In genomic region chr5:137313466-137314192, GRCm38 (mm10) we compare ENCODE assay signal across 8 mouse cellular contexts. TPM values are rescaled to one million over a fixed set of nuclear protein-coding genes. Genes with fewer than 3 reads are reported as not detected.
A peak's percentile ranks its signal among the peaks of the same experiment; 100 is the strongest.
DNase-seq lines count a peak whose midpoint lies in the region; ATAC-seq lines count a peak whose summit lies in the region.

No protein-coding gene starts in this region.

- H3K4me1 ChIP-seq in kidney, embryonic 14.5 days (ENCODE audit: control insufficient read depth, insufficient read depth, low read length): peaks cover 32% of the 10 kb centered on the region
- peaks cover 39% of the 10 kb centered on the region for H3K4me1 ChIP-seq in embryonic facial prominence, embryonic 15.5 days
- H3K4me1 ChIP-seq in limb, embryonic 10.5 days: peaks cover 42% of the 10 kb centered on the region
- H3K4me1 ChIP-seq in midbrain, embryonic 16.5 days (ENCODE audit: control insufficient read depth, insufficient read depth, low read length): peaks cover 11% of the 10 kb centered on the region

- peak overlapping the region; percentile 68 for H3K4me3 ChIP-seq in kidney, embryonic 14.5 days (ENCODE audit: low read length)
- peak overlapping the region; percentile 68 for H3K4me3 ChIP-seq in embryonic facial prominence, embryonic 15.5 days (replicated peaks)
- H3K4me3 ChIP-seq in limb, embryonic 10.5 days: peak overlapping the region; percentile 75
- H3K4me3 ChIP-seq in midbrain, embryonic 16.5 days (ENCODE audit: low read depth, low read length): peak overlapping the region; percentile 34

- peaks cover 4% of the 10 kb centered on the region; the same call in 1 of the 2 replicates for H3K9me3 ChIP-seq in kidney, embryonic 14.5 days (ENCODE audit: control insufficient read depth, low read length)
- no peaks in the 10 kb centered on the region for H3K9me3 ChIP-seq in embryonic facial prominence, embryonic 15.5 days (replicated peaks)
- no peaks in the 10 kb centered on the region for H3K9me3 ChIP-seq in limb, embryonic 10.5 days (replicated peaks)
- H3K9me3 ChIP-seq in midbrain, embryonic 16.5 days (replicated peaks; ENCODE audit: control insufficient read depth, low read length, poor library complexity, severe bottlenecking): no peaks in the 10 kb centered on the region

- peaks cover 36% of the 10 kb centered on the region for H3K36me3 ChIP-seq in kidney, embryonic 14.5 days (ENCODE audit: control insufficient read depth, insufficient read depth, low read length)
- peaks cover 47% of the 10 kb centered on the region for H3K36me3 ChIP-seq in embryonic facial prominence, embryonic 15.5 days
- H3K36me3 ChIP-seq in limb, embryonic 10.5 days: peaks cover 57% of the 10 kb centered on the region
- H3K36me3 ChIP-seq in midbrain, embryonic 16.5 days (ENCODE audit: control insufficient read depth, insufficient read depth, low read length): peaks cover 18% of the 10 kb centered on the region

- no peaks in the 10 kb centered on the region for H3K27me3 ChIP-seq in kidney, embryonic 14.5 days (ENCODE audit: control insufficient read depth, insufficient read depth, low read length)
- no peaks in the 10 kb centered on the region for H3K27me3 ChIP-seq in embryonic facial prominence, embryonic 15.5 days
- no peaks in the 10 kb centered on the region for H3K27me3 ChIP-seq in limb, embryonic 10.5 days (ENCODE audit: low read depth, poor library complexity, severe bottlenecking)
- no peaks in the 10 kb centered on the region for H3K27me3 ChIP-seq in midbrain, embryonic 16.5 days (ENCODE audit: control insufficient read depth, insufficient read depth, low read depth, low read length)

- peak overlapping the region; percentile 91 for H3K27ac ChIP-seq in kidney, embryonic 14.5 days (ENCODE audit: low read depth, low read length)
- H3K27ac ChIP-seq in embryonic facial prominence, embryonic 15.5 days (replicated peaks): peak overlapping the region; percentile 97
- H3K27ac ChIP-seq in limb, embryonic 10.5 days: peak overlapping the region; percentile 95
- 0 out of 2 replicates have a peak overlapping the region, but pooled peaks have one; percentile 33 for H3K27ac ChIP-seq in midbrain, embryonic 16.5 days (ENCODE audit: low read length)

- H3K9ac ChIP-seq in kidney, embryonic 14.5 days (ENCODE audit: low read depth, low read length): peak overlapping the region; percentile 74
- H3K9ac ChIP-seq in embryonic facial prominence, embryonic 15.5 days: peak overlapping the region; percentile 72
- peak overlapping the region; percentile 61 for H3K9ac ChIP-seq in midbrain, embryonic 16.5 days (ENCODE audit: low read depth, low read length)

- DNase-seq in kidney, postnatal 14 days: no peak
- no peak for DNase-seq in limb, embryonic 10.5 days (ENCODE audit: low spot score)
- no peak for DNase-seq in urinary bladder, postnatal 36 days (ENCODE audit: low spot score in 2 of 2)
- DNase-seq in kidney, postnatal 10 days: no peak
- no peak for DNase-seq in urinary bladder, adult 2 months (ENCODE audit: low spot score)

- peak overlapping the region; percentile 85 for H3K4me2 ChIP-seq in kidney, embryonic 14.5 days (replicated peaks; ENCODE audit: low read depth, low read length)
- peak overlapping the region; percentile 88 for H3K4me2 ChIP-seq in embryonic facial prominence, embryonic 15.5 days (replicated peaks)
- peak overlapping the region; percentile 54 for H3K4me2 ChIP-seq in midbrain, embryonic 16.5 days (ENCODE audit: low read length)

- peak; percentile 58; the same call in 1 of the 2 replicates for ATAC-seq in kidney, embryonic 14.5 days (ENCODE audit: low FRiP score, low TSS enrichment)
- ATAC-seq in embryonic facial prominence, embryonic 15.5 days (ENCODE audit: insufficient number of reproducible peaks, low FRiP score, low TSS enrichment, low read depth): peak; percentile 75; the same call in 1 of the 2 replicates
- ATAC-seq in midbrain, embryonic 16.5 days: 0 out of 2 replicates have a peak, but pooled peaks have one; percentile 16

- WGBS in kidney, embryonic 14.5 days: 2% methylated on average over 22 of the region's 22 CpGs
- 1% methylated on average over 22 of the region's 22 CpGs for WGBS in embryonic facial prominence, embryonic 15.5 days
- WGBS in limb, embryonic 10.5 days: 2% methylated on average over 22 of the region's 22 CpGs
- 3% methylated on average over 21 of the region's 22 CpGs for WGBS in midbrain, embryonic 16.5 days

RNA-seq across cellular contexts. Expression of gene Trip6, which starts 0.6 kb away (rescaled TPM):
- polyA plus RNA-seq in kidney, embryonic 14.5 days (2014; fragmentation: Nextera tagmentation; extraction: Ambion mirVana): 52.7 and 62.5 TPM in 2 replicates
- 112 and 117 TPM in 2 replicates for polyA plus RNA-seq in embryonic facial prominence, embryonic 15.5 days (2015; fragmentation: Nextera tagmentation; extraction: Ambion mirVana)
- 73.4 and 75.9 TPM in 2 replicates for polyA plus RNA-seq in limb, embryonic 10.5 days (2016; fragmentation: Nextera tagmentation; extraction: Ambion mirVana)
- polyA plus RNA-seq in midbrain, embryonic 16.5 days (2015; fragmentation: Nextera tagmentation; extraction: Ambion mirVana): 13.1 TPM in 2 replicates
- 54.5 and 62.8 TPM in 2 replicates for polyA plus RNA-seq in urinary bladder, adult 2 months (2012; rRNA removed)

RNA-seq across cellular contexts. Expression of gene Srrt, which starts 6.2 kb away (rescaled TPM):
- polyA plus RNA-seq in kidney, embryonic 14.5 days (2014; fragmentation: Nextera tagmentation; extraction: Ambion mirVana): 104 and 141 TPM in 2 replicates
- 124 TPM in 2 replicates for polyA plus RNA-seq in embryonic facial prominence, embryonic 15.5 days (2015; fragmentation: Nextera tagmentation; extraction: Ambion mirVana)
- polyA plus RNA-seq in limb, embryonic 10.5 days (2016; fragmentation: Nextera tagmentation; extraction: Ambion mirVana): 200 and 201 TPM in 2 replicates
- 97.2 and 103 TPM in 2 replicates for polyA plus RNA-seq in midbrain, embryonic 16.5 days (2015; fragmentation: Nextera tagmentation; extraction: Ambion mirVana)
- 163 and 168 TPM in 2 replicates for polyA plus RNA-seq in urinary bladder, adult 2 months (2012; rRNA removed)

RNA-seq across cellular contexts. Expression of gene Ufsp1, which starts 19.2 kb away (rescaled TPM):
- 6.2 and 6.4 TPM in 2 replicates for polyA plus RNA-seq in kidney, embryonic 14.5 days (2014; fragmentation: Nextera tagmentation; extraction: Ambion mirVana)
- polyA plus RNA-seq in embryonic facial prominence, embryonic 15.5 days (2015; fragmentation: Nextera tagmentation; extraction: Ambion mirVana): 10.9 and 11.0 TPM in 2 replicates
- 8.1 and 8.5 TPM in 2 replicates for polyA plus RNA-seq in limb, embryonic 10.5 days (2016; fragmentation: Nextera tagmentation; extraction: Ambion mirVana)
- 18.4 and 20.9 TPM in 2 replicates for polyA plus RNA-seq in midbrain, embryonic 16.5 days (2015; fragmentation: Nextera tagmentation; extraction: Ambion mirVana)
- 8.2 and 9.0 TPM in 2 replicates for polyA plus RNA-seq in urinary bladder, adult 2 months (2012; rRNA removed)

RNA-seq across cellular contexts. Expression of gene Slc12a9, which starts 19.8 kb away (rescaled TPM):
- polyA plus RNA-seq in kidney, embryonic 14.5 days (2014; fragmentation: Nextera tagmentation; extraction: Ambion mirVana): 5.7 and 8.5 TPM in 2 replicates
- polyA plus RNA-seq in embryonic facial prominence, embryonic 15.5 days (2015; fragmentation: Nextera tagmentation; extraction: Ambion mirVana): 14.8 and 16.3 TPM in 2 replicates
- 10.4 and 10.6 TPM in 2 replicates for polyA plus RNA-seq in limb, embryonic 10.5 days (2016; fragmentation: Nextera tagmentation; extraction: Ambion mirVana)
- 26.8 and 27.3 TPM in 2 replicates for polyA plus RNA-seq in midbrain, embryonic 16.5 days (2015; fragmentation: Nextera tagmentation; extraction: Ambion mirVana)
- polyA plus RNA-seq in urinary bladder, adult 2 months (2012; rRNA removed): 16.6 and 17.1 TPM in 2 replicates

RNA-seq across cellular contexts. Expression of gene Ache, which starts 26.3 kb away (rescaled TPM):
- 0.57 and 0.58 TPM in 2 replicates for polyA plus RNA-seq in kidney, embryonic 14.5 days (2014; fragmentation: Nextera tagmentation; extraction: Ambion mirVana)
- 19.0 and 24.0 TPM in 2 replicates for polyA plus RNA-seq in embryonic facial prominence, embryonic 15.5 days (2015; fragmentation: Nextera tagmentation; extraction: Ambion mirVana)
- polyA plus RNA-seq in limb, embryonic 10.5 days (2016; fragmentation: Nextera tagmentation; extraction: Ambion mirVana): 1.7 and 1.8 TPM in 2 replicates
- polyA plus RNA-seq in midbrain, embryonic 16.5 days (2015; fragmentation: Nextera tagmentation; extraction: Ambion mirVana): 46.5 and 65.9 TPM in 2 replicates
- polyA plus RNA-seq in urinary bladder, adult 2 months (2012; rRNA removed): 0.87 and 1.1 TPM in 2 replicates

Comparison
In these comparisons a context has a peak if more than half of its experiments do, and no peak if none do; other contexts are left out.
1. ATAC-seq: peak in every context shown above with its lines; median percentile 75 in embryonic facial prominence, embryonic 15.5 days; 58 in kidney, embryonic 14.5 days; 16 in midbrain, embryonic 16.5 days.
2. H3K27ac ChIP-seq: peak in every context shown above with its lines; median percentile 97 in embryonic facial prominence, embryonic 15.5 days; 95 in limb, embryonic 10.5 days; 91 in kidney, embryonic 14.5 days; 33 in midbrain, embryonic 16.5 days.